Comparison of ENCODE assay signal across 32 mouse cellular contexts in the genomic region with DNA sequence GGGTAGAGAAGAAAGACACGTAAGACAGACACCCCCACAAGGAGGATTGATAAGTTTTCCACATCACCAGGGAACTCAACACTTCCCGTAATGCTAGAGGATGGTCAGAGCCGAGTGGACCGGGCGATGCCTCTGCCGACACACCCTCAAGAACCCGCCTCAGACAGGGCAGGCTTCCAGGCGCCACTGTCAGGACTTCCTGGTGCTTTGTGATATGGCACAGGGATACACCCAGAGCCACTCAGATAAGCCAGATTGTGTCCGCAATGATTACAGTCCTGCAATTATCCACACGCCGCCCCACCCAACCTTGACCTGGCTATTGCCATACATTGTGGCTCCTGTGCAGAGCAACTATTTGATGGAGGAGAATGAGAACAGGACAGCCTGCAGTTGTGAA. TPM values are rescaled to one million over a fixed set of nuclear protein-coding genes. Genes with fewer than 3 reads are reported as not detected.
DNase-seq lines count a peak whose midpoint lies in the region; ATAC-seq and TF ChIP-seq lines count a peak whose summit lies in the region.
"Had no signal": no experiment of that assay in that cellular context is flagged by ENCODE, and none has a peak within 500 bp of the region (broad histone marks: within the 10 kb centered on the region; RNA-seq: fewer than 3 reads in every experiment).

No protein-coding gene starts in this region.

- TF ChIP-seq CTCF in lung, adult 2 months (IDR thresholded peaks at IDR 0.05; ENCODE audit: insufficient read depth, low read length) = no peak
- TF ChIP-seq CTCF in hindbrain, postnatal 0 days (IDR thresholded peaks at IDR 0.05; ENCODE audit: low read depth) = no peak

- no peak for TF ChIP-seq POLR2A in lung, adult 2 months (IDR thresholded peaks at IDR 0.05; ENCODE audit: borderline replicate concordance, extremely low read depth, low read depth, low read length)

- H3K4me1 ChIP-seq in kidney, embryonic 14.5 days (ENCODE audit: control insufficient read depth, insufficient read depth, low read length) = 0 out of 2 replicates have a peak, but pooled peaks cover 2% of the 10 kb centered on the region
- H3K4me1 ChIP-seq in intestine, embryonic 16.5 days (ENCODE audit: control insufficient read depth, insufficient read depth, low read length) = peaks cover 6% of the 10 kb centered on the region; the same call in 1 of the 2 replicates
- H3K4me1 ChIP-seq in lung, adult 2 months (ENCODE audit: control insufficient read depth, insufficient read depth, low read length) = peaks cover 8% of the 10 kb centered on the region; the same call in 1 of the 2 replicates
- no peaks in the 10 kb centered on the region for H3K4me1 ChIP-seq in hindbrain, postnatal 0 days (ENCODE audit: insufficient read depth, low read length)
- H3K4me1 ChIP-seq: forebrain, embryonic 15.5 days; liver, embryonic 13.5 days; lung, embryonic 15.5 days had no signal

- DNase-seq in kidney, adult 18-20 months = peak; percentile 6
- peak; percentile 47 for DNase-seq in lung, adult 2 months
- peak; percentile 52 to 80 for DNase-seq in lung, postnatal 4 days
- no peak for DNase-seq in adrenal gland, adult (ENCODE audit: inconsistent age in 2 of 2, low spot score in 1 of 2)
- DNase-seq in hindbrain, postnatal 0 days (ENCODE audit: low spot score) = no peak
- DNase-seq: cerebellum, adult 11 months; cerebellum, adult 9-11 months; kidney, postnatal 14 days; layer of hippocampus, adult 9-11 months; liver, embryonic 13.5 days; right cerebral cortex, adult 18-20 months; thymus, postnatal 14 days had no signal

- no peaks in the 10 kb centered on the region for H3K9me3 ChIP-seq in kidney, embryonic 14.5 days (ENCODE audit: control insufficient read depth, low read length)
- no peaks in the 10 kb centered on the region for H3K9me3 ChIP-seq in intestine, embryonic 16.5 days (ENCODE audit: control insufficient read depth, low read length)
- H3K9me3 ChIP-seq in hindbrain, postnatal 0 days (ENCODE audit: low read length) = no peaks in the 10 kb centered on the region
- H3K9me3 ChIP-seq: embryonic facial prominence, embryonic 15.5 days; forebrain, embryonic 15.5 days; heart, embryonic 12.5 days; hindbrain, embryonic 12.5 days; liver, embryonic 13.5 days; lung, embryonic 15.5 days; neural tube, embryonic 15.5 days had no signal

- no peaks in the 10 kb centered on the region for H3K36me3 ChIP-seq in kidney, embryonic 14.5 days (ENCODE audit: control insufficient read depth, insufficient read depth, low read length)
- no peaks in the 10 kb centered on the region for H3K36me3 ChIP-seq in intestine, embryonic 16.5 days (ENCODE audit: control insufficient read depth, insufficient read depth, low read length)
- H3K36me3 ChIP-seq in hindbrain, postnatal 0 days (ENCODE audit: insufficient read depth, low read length) = no peaks in the 10 kb centered on the region
- H3K36me3 ChIP-seq: embryonic facial prominence, embryonic 15.5 days; forebrain, embryonic 15.5 days; heart, embryonic 12.5 days; hindbrain, embryonic 12.5 days; liver, embryonic 13.5 days; lung, embryonic 15.5 days; neural tube, embryonic 15.5 days had no signal

- H3K4me2 ChIP-seq in kidney, embryonic 14.5 days (replicated peaks; ENCODE audit: low read depth, low read length) = no peak overlapping the region
- H3K4me2 ChIP-seq in intestine, embryonic 16.5 days (ENCODE audit: low read depth, low read length) = no peak overlapping the region
- no peak overlapping the region for H3K4me2 ChIP-seq in hindbrain, postnatal 0 days (ENCODE audit: low read depth, low read length)
- H3K4me2 ChIP-seq: embryonic facial prominence, embryonic 15.5 days; forebrain, embryonic 15.5 days; heart, embryonic 12.5 days; hindbrain, embryonic 12.5 days; liver, embryonic 13.5 days; lung, embryonic 15.5 days; neural tube, embryonic 15.5 days had no signal

- H3K27me3 ChIP-seq in kidney, embryonic 14.5 days (ENCODE audit: control insufficient read depth, insufficient read depth, low read length) = no peaks in the 10 kb centered on the region
- H3K27me3 ChIP-seq in intestine, embryonic 16.5 days (replicated peaks; ENCODE audit: control insufficient read depth, insufficient read depth, low read length) = 0 out of 2 replicates have a peak, but pooled peaks cover 2% of the 10 kb centered on the region
- H3K27me3 ChIP-seq in hindbrain, postnatal 0 days (ENCODE audit: insufficient read depth, low read length) = no peaks in the 10 kb centered on the region
- H3K27me3 ChIP-seq: embryonic facial prominence, embryonic 15.5 days; forebrain, embryonic 15.5 days; hindbrain, embryonic 12.5 days; liver, embryonic 13.5 days; lung, embryonic 15.5 days; neural tube, embryonic 15.5 days had no signal

- no peak for ATAC-seq in kidney, embryonic 14.5 days (ENCODE audit: low FRiP score, low TSS enrichment)
- ATAC-seq in intestine, embryonic 16.5 days = peak; percentile 80
- no peak for ATAC-seq in megakaryocyte progenitor cell, adult 5-6 weeks (replicated peaks; ENCODE audit: poor library complexity)
- no peak for ATAC-seq in hindbrain, postnatal 0 days
- ATAC-seq: forebrain, embryonic 15.5 days had no signal

- no peak overlapping the region for H3K27ac ChIP-seq in kidney, embryonic 14.5 days (ENCODE audit: low read depth, low read length)
- no peak overlapping the region for H3K27ac ChIP-seq in intestine, embryonic 16.5 days (ENCODE audit: low read length)
- H3K27ac ChIP-seq in hindbrain, postnatal 0 days = no peak overlapping the region
- H3K27ac ChIP-seq: embryonic facial prominence, embryonic 15.5 days; forebrain, embryonic 15.5 days; hindbrain, embryonic 12.5 days; left cerebral cortex, adult 2 months; liver, embryonic 13.5 days; lung, embryonic 15.5 days; neural tube, embryonic 15.5 days had no signal

- H3K9ac ChIP-seq in kidney, embryonic 14.5 days (ENCODE audit: low read depth, low read length) = no peak overlapping the region
- H3K9ac ChIP-seq in intestine, embryonic 16.5 days (ENCODE audit: low read depth, low read length) = no peak overlapping the region
- no peak overlapping the region for H3K9ac ChIP-seq in hindbrain, postnatal 0 days (replicated peaks; ENCODE audit: low read length)
- H3K9ac ChIP-seq: embryonic facial prominence, embryonic 15.5 days; forebrain, embryonic 15.5 days; heart, embryonic 12.5 days; hindbrain, embryonic 12.5 days; liver, embryonic 13.5 days; lung, embryonic 15.5 days; neural tube, embryonic 15.5 days had no signal

- 87% methylated on average over 11 of the region's 11 CpGs for WGBS in kidney, embryonic 14.5 days
- WGBS in intestine, embryonic 16.5 days = 61% methylated on average over 11 of the region's 11 CpGs
- WGBS in lung, adult 2 months = 46% methylated on average over 11 of the region's 11 CpGs
- 94% methylated on average over 11 of the region's 11 CpGs for WGBS in hindbrain, postnatal 0 days

- H3K4me3 ChIP-seq in kidney, embryonic 14.5 days (ENCODE audit: low read length) = no peak overlapping the region
- H3K4me3 ChIP-seq in intestine, embryonic 16.5 days (ENCODE audit: low read length) = no peak overlapping the region
- H3K4me3 ChIP-seq in lung, adult 2 months (replicated peaks; ENCODE audit: extremely low read depth, low read depth, low read length) = no peak overlapping the region
- no peak overlapping the region for H3K4me3 ChIP-seq in hindbrain, postnatal 0 days (ENCODE audit: low read length)
- H3K4me3 ChIP-seq: embryonic facial prominence, embryonic 15.5 days; forebrain, embryonic 15.5 days; heart, embryonic 12.5 days; hindbrain, embryonic 12.5 days; left cerebral cortex, adult 2 months; liver, embryonic 13.5 days; lung, embryonic 15.5 days; neural tube, embryonic 15.5 days had no signal

RNA-seq across cellular contexts. Expression of gene E030025P04Rik, which starts 36.1 kb away (rescaled TPM):
- polyA plus RNA-seq in kidney, embryonic 14.5 days (2014; fragmentation: Nextera tagmentation; extraction: Ambion mirVana) = not detected in 2 replicates
- polyA plus RNA-seq in intestine, embryonic 16.5 days (2015; fragmentation: Nextera tagmentation; extraction: Ambion mirVana) = not detected in 2 replicates
- 0.11 and 0.25 TPM in 2 replicates for polyA plus RNA-seq in lung, adult 2 months (2012; rRNA removed)
- total RNA-seq in megakaryocyte progenitor cell, adult 5-6 weeks (2015) = not detected in 2 replicates
- total RNA-seq in megakaryocyte progenitor cell, adult 5-6 weeks (2017) = not detected in 2 replicates
- total RNA-seq in hindbrain, postnatal 0 days (2014; rRNA removed) = not detected in 2 replicates
- not detected in 2 replicates for polyA plus RNA-seq in hindbrain, postnatal 0 days (2015; fragmentation: Nextera tagmentation; extraction: Ambion mirVana)
- total RNA-seq: adrenal gland, adult 18-20 months; adrenal gland, postnatal 4 days; common myeloid progenitor, adult 5-6 weeks; ES-E14; gastrocnemius, adult 8-10 months; granulocyte monocyte progenitor cell, adult 5-6 weeks; heart, postnatal 10 days; left cerebral cortex, adult 2 months; left cerebral cortex, postnatal 36 days; midbrain, postnatal 0 days had no signal
- polyA plus RNA-seq: embryonic facial prominence, embryonic 15.5 days; forebrain, embryonic 15.5 days; heart, embryonic 12.5 days; hindbrain, embryonic 12.5 days; limb, embryonic 14.5 days; liver, embryonic 13.5 days; midbrain, postnatal 0 days; neural tube, embryonic 15.5 days had no signal

Comparison
In these comparisons a context has a peak if more than half of its experiments do, and no peak if none do; other contexts are left out.
1. DNase-seq: peak in kidney, adult 18-20 months (single experiment), lung, adult 2 months (single experiment) and lung, postnatal 4 days (2 of 2); none in adrenal gland, adult (0 of 2) and hindbrain, postnatal 0 days (single experiment).